12 mouse cellular contexts compared by ENCODE assay signal in genomic region chr9:116099596-116099993, GRCm38 (mm10).
DNase-seq lines count a peak whose midpoint lies in the region; ATAC-seq and TF ChIP-seq lines count a peak whose summit lies in the region.
"Had no signal": no experiment of that assay in that cellular context is flagged by ENCODE, and none has a peak within 500 bp of the region (broad histone marks: within the 10 kb centered on the region; RNA-seq: fewer than 3 reads in every experiment).

No protein-coding gene starts in this region.

- H3K4me1 ChIP-seq in heart, embryonic 12.5 days (replicated peaks) = peaks cover 8% of the 10 kb centered on the region; the same call in 1 of the 2 replicates
- H3K4me1 ChIP-seq in kidney, adult 2 months (ENCODE audit: control insufficient read depth, insufficient read depth, low read length) = peaks cover 21% of the 10 kb centered on the region
- peaks cover 17% of the 10 kb centered on the region for H3K4me1 ChIP-seq in embryonic facial prominence, embryonic 15.5 days
- 0 out of 2 replicates have a peak, but pooled peaks cover 9% of the 10 kb centered on the region for H3K4me1 ChIP-seq in midbrain, embryonic 10.5 days

- H3K9ac ChIP-seq in heart, embryonic 12.5 days = no peak overlapping the region
- no peak overlapping the region for H3K9ac ChIP-seq in embryonic facial prominence, embryonic 15.5 days

- TF ChIP-seq CTCF in kidney, adult 2 months (conservative IDR thresholded peaks at IDR 0.05; ENCODE audit: insufficient read depth, insufficient read length, low read depth, low read length) = no peak

- no peaks in the 10 kb centered on the region for H3K9me3 ChIP-seq in heart, embryonic 12.5 days (replicated peaks)
- no peaks in the 10 kb centered on the region for H3K9me3 ChIP-seq in embryonic facial prominence, embryonic 15.5 days (replicated peaks)
- no peaks in the 10 kb centered on the region for H3K9me3 ChIP-seq in midbrain, embryonic 10.5 days (replicated peaks)

- H3K4me3 ChIP-seq in heart, embryonic 12.5 days = no peak overlapping the region
- H3K4me3 ChIP-seq in kidney, adult 2 months (ENCODE audit: insufficient read depth, low read depth, low read length) = no peak overlapping the region
- no peak overlapping the region for H3K4me3 ChIP-seq in embryonic facial prominence, embryonic 15.5 days (replicated peaks)
- H3K4me3 ChIP-seq in myocyte = no peak overlapping the region
- H3K4me3 ChIP-seq in midbrain, embryonic 10.5 days = no peak overlapping the region

- H3K27ac ChIP-seq in heart, embryonic 12.5 days (ENCODE audit: poor library complexity, severe bottlenecking) = no peak overlapping the region
- no peak overlapping the region for H3K27ac ChIP-seq in kidney, adult 2 months (ENCODE audit: insufficient read depth, low read depth, low read length)
- peak overlapping the region; percentile 66; the same call in 1 of the 2 replicates for H3K27ac ChIP-seq in embryonic facial prominence, embryonic 15.5 days (replicated peaks)
- no peak overlapping the region for H3K27ac ChIP-seq in midbrain, embryonic 10.5 days (replicated peaks)

- H3K36me3 ChIP-seq in heart, embryonic 12.5 days = peaks cover 19% of the 10 kb centered on the region
- no peaks in the 10 kb centered on the region; the same call in 1 of the 2 replicates for H3K36me3 ChIP-seq in kidney, adult 2 months (ENCODE audit: control insufficient read depth, insufficient read depth, low read length)
- H3K36me3 ChIP-seq in embryonic facial prominence, embryonic 15.5 days = peaks cover 31% of the 10 kb centered on the region
- H3K36me3 ChIP-seq in myocyte (ENCODE audit: control insufficient read depth, insufficient read depth) = peaks cover 19% of the 10 kb centered on the region
- H3K36me3 ChIP-seq in midbrain, embryonic 10.5 days = no peaks in the 10 kb centered on the region

- no peak for TF ChIP-seq POLR2A in kidney, adult 2 months (IDR thresholded peaks at IDR 0.05; ENCODE audit: low read depth, low read length)
- TF ChIP-seq POLR2A in myocyte (IDR thresholded peaks at IDR 0.05; ENCODE audit: insufficient read length, low read depth) = no peak

- peak; percentile 38 to 44 for DNase-seq in heart, adult 18-20 months
- peak; percentile 33 for DNase-seq in kidney, postnatal 10 days
- DNase-seq in kidney, adult 2 months = no peak
- DNase-seq in midbrain, embryonic 10.5 days (ENCODE audit: low spot score) = no peak
- DNase-seq in cerebellum, adult 8-10 months = no peak
- DNase-seq: cerebellum, adult 11 months; spleen, adult 18-20 months; thymus, postnatal 36 days had no signal

- H3ac ChIP-seq in myocyte (ENCODE audit: control insufficient read depth, insufficient read length) = no peak overlapping the region

- no peaks in the 10 kb centered on the region for H3K79me2 ChIP-seq in myocyte (ENCODE audit: control insufficient read depth, insufficient read depth)

- no peaks in the 10 kb centered on the region for H3K27me3 ChIP-seq in heart, embryonic 12.5 days (replicated peaks)
- H3K27me3 ChIP-seq in kidney, adult 2 months (replicated peaks; ENCODE audit: control insufficient read depth, insufficient read depth, low read length) = no peaks in the 10 kb centered on the region
- no peaks in the 10 kb centered on the region for H3K27me3 ChIP-seq in embryonic facial prominence, embryonic 15.5 days
- no peaks in the 10 kb centered on the region for H3K27me3 ChIP-seq in myocyte (ENCODE audit: control insufficient read depth, insufficient read depth, insufficient read length)
- H3K27me3 ChIP-seq in midbrain, embryonic 10.5 days (ENCODE audit: low read depth, poor library complexity, severe bottlenecking) = no peaks in the 10 kb centered on the region
- H3K27me3 ChIP-seq: Patski had no signal

- 82% methylated on average over 6 of the region's 6 CpGs for WGBS in heart, embryonic 12.5 days
- 81% methylated on average over 6 of the region's 6 CpGs for WGBS in kidney, adult 2 months
- WGBS in embryonic facial prominence, embryonic 15.5 days = 51% methylated on average over 6 of the region's 6 CpGs
- WGBS in midbrain, embryonic 10.5 days = 78% methylated on average over 6 of the region's 6 CpGs

- no peak overlapping the region for H3K4me2 ChIP-seq in heart, embryonic 12.5 days
- H3K4me2 ChIP-seq in embryonic facial prominence, embryonic 15.5 days (replicated peaks) = no peak overlapping the region
- H3K4me2 ChIP-seq in myocyte (ENCODE audit: low read depth) = peak overlapping the region; percentile 3

- ATAC-seq in heart, embryonic 12.5 days (ENCODE audit: insufficient number of reproducible peaks, low FRiP score) = no peak
- ATAC-seq in embryonic facial prominence, embryonic 15.5 days (ENCODE audit: insufficient number of reproducible peaks, low FRiP score, low TSS enrichment, low read depth) = no peak; the same call in 1 of the 2 replicates
- ATAC-seq: Patski had no signal

TF ChIP-seq in myocyte, 11 proteins besides CTCF, POLR2A, EP300 and RAD21:
- no peak for TF ChIP-seq TCF3 (IDR thresholded peaks at IDR 0.05; ENCODE audit: insufficient read length, low read depth)

Comparison
In these comparisons a context has a peak if more than half of its experiments do, and no peak if none do; other contexts are left out.
1. DNase-seq: peak in heart, adult 18-20 months (2 of 2) and kidney, postnatal 10 days (single experiment); none in kidney, adult 2 months (single experiment), midbrain, embryonic 10.5 days (single experiment) and cerebellum, adult 8-10 months (single experiment).